Mouse (Mus musculus) lung, postnatal 36 days (tissue): ENCODE results near the gene Egln2.

Experiments used
- DNase-seq: peaks from one replicate; pipeline ENCODE4 v3.0.0; 2022; ENCODE audit warnings: mixed read lengths

Gene Egln2

DNA sequence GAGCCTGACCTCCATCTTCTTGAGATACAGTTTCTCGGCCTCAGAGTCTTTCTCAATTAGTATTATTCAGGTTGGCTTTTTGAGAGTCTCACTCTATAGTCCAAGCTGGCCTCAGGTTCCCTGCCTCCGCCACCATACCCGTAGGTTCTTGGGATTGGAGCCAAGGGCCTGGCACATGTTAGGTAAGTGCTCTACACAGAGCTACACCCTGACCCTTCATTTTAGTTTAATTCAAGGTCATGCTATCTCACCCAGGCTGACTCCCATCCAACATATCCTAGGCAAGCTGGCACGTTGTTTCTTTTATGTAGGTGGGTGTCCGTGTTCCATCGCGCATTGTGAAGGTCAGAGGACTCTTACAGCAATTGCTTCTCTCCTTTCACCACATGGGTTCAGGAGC is 8.3 kb upstream of the Egln2 start:
- no peak for DNase-seq

- no peak for DNase-seq
Observed at GRCm38 (mm10) chr7:27174496-27174895, 7.9 kb upstream of the Egln2 start.

DNA sequence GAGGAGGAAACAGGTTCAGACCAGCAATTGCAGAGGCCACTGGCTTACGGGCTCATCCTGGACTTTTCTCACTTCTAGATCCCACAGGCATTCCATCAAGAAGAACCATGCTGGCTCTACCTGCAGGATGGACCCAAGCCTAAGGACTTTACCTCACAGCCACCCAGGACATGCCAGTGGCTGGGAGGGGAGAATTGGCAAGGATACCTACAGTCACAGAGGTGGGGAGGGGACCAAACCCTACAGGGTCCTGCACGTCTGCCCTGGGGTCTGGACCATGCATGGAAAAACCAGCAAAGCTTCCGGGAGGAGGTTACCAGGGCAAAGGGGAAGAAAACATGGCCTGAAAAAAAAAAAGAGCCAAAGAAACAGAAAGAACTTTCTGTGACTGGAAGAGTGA is 4.4 kb upstream of the Egln2 start:
- DNase-seq, result no peak

DNA sequence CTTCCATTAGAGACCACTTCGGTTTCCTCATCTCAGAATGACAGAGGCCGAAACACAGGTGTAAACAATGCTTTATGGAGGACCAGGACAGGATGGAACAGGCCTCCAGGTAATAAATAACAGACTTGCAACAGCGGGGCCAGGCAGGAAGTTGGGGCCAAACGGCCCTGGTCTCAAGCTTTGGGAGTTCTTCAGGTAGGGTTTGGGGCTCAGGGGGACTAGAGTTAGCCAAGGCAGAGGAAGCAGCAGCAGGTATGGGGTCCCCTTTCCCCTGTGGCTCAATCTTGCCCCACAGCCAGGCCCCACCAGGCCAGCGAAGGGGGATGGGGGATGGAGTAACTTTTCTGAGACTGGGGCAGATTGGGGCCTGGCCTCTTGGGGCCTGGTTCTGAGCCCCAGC is 1.8 kb upstream of the Egln2 start:
- DNase-seq, result no peak

- no peak for DNase-seq
Observed at GRCm38 (mm10) chr7:27167475-27168094, 983 bp upstream of the Egln2 start.

- peak; percentile 91 for DNase-seq
Observed at GRCm38 (mm10) chr7:27166229-27166613, 381 bp downstream of the Egln2 start.

DNA sequence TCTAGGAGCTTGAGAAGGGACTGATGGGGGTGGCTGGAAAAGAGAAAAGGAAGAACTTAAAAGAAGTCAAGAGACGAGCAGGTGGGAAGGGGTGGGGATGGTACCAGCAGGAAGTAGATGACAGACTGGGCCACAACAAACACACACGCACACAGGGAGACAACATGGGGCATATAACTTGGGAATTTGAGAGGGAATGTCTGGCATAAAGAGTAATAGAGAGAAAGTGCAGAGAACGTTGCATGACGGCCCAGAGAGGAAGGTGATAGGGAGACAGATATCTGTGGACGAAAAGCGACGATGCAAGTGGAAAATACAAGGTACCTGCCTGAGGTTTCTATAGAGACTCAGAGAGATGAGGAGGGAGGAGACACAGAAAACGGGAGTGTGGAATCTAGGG is 906 bp downstream of the Egln2 start:
- no peak for DNase-seq

- no peak for DNase-seq
Observed at GRCm38 (mm10) chr7:27165007-27165655, 1.5 kb downstream of the Egln2 start.

DNA sequence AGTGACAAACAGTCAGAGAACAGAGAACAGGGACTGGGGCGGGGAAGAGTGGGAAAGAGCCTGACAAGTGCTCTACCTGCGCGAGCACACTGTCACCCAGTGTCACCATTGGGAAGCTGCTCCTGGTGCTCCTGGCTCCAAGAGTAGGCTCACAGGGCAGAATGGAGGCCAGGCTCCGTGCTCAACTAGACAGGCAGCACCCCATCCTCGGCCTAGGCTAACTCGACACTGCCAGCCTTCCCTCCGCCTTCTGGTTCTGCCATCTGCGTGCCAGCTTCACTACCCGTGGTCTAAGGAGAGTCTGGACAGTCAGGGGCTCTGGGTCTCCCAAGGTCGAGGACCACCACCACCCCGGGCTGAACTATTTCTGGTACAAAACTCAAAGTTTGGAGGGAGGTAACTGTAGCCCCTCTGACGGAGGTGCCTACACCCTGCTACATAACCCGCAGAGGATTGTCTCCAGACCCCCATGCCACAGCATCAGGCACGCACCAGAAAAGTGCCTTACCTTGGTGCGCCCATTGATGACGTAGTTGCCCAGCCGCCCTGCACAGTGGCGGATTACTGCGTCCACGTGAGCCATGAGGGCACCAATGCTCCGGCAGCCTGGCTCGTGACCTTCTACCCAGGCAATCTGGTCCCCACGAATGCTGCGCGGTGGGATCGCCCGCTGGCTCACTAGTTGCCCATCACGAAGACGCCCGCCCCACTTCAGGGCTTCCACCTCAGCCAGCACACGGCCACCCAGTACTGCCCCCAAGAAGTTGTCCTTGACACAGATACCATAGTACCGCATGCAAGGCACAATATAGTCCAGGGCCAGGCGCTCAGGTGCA is 2.3 kb downstream of the Egln2 start:
- no peak for DNase-seq

GRCm38 (mm10) chr7:27163450-27163805 is 3.2 kb downstream of the Egln2 start:
- DNase-seq, result no peak

DNA sequence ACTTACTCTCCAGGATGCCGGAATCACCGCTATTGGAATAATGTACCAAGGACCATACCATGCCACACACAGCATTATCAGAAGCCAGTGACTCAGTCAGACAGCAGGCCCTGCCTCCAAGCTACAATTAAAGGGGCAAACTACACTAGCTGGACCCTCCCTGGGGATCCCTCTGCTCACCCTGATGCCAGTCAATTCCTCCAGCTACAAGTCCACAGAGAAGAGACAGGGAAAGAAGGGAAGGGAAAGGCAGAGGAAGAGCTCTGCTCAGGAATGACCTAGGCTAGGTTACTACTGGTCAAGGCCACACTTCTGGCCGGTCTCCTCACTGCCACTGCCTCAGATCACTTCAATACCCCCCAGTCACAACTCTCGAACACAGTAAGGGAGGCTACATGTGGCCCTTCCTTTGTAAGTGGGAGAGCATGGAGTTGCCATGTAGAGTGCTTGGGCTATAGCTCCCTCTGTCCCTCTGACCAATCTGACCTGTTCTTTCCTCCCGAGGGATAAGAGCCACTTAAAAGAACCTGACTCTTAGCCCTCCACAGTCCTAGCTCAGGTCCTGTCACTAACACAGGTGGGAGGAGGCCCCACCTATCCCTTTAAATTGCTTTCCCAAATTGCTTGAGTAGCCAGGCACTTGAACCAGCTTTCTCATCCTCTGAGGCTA is 3.7 kb downstream of the Egln2 start:
- no peak for DNase-seq

DNA sequence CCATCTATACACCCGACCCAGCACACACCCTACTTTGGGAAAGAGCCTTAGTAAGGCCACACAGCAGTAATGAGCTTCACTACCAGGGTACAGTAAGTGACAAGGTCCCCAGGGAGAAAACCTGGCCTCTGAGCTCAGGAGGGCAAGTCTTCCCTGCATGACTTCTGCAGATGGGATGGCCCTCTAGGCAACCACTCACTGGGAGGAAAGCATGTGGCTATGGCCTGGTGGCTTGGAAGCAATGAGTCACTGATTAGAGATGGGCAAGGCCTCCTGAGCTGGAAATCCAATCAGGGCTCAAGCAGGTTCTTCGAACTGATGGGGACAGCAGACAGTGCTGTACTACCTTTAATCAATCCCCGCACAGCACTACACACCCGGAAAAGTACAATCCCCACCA is 4.9 kb downstream of the Egln2 start:
- DNase-seq, result no peak

- DNase-seq, result no peak
Observed at GRCm38 (mm10) chr7:27160921-27161320, 5.7 kb downstream of the Egln2 start.

GRCm38 (mm10) chr7:27159882-27160281 is 6.7 kb downstream of the Egln2 start:
- peak; percentile 96 for DNase-seq

DNA sequence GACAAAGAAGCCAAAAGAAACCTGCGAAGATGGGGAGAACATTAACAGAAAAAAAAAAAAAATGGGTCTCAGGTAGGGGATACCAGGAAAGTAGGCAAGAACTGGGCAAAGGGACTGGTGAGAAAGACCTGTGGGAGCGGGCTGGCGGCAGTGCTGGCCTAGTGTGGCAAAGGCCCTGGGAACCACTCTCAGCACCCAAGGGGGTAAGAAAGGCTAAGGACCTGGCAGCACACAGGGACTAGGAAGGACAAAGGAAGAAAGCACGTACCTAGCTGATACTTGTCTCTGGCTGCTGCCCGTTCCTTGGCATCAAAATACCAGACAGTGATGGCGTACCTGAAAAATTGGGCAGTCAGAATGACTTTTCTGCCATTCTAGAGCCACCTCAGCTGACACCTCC is 7.3 kb downstream of the Egln2 start:
- no peak for DNase-seq

GRCm38 (mm10) chr7:27158171-27158570 is 8.4 kb downstream of the Egln2 start:
- DNase-seq, result no peak

DNA sequence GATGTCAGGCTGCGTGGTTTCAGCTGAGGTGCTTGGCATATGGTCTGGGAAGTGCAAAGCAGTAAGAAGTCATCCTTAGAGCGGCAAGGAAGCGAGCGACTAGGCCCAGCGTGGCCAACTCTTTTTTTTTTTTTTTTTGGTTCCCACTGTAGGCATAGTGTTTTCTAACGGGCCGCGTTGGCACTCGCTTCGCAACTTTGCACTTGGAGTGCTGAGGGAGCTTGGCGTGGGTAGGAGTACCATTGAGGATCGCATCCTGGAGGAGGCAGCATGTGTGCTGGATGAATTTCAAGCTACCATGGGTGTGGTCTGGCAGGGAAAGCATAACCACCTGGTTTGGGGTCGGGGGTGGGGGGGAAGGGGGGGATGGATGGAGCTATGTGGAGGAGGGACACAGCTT is 10.6 kb downstream of the Egln2 start:
- DNase-seq, result no peak

DNA sequence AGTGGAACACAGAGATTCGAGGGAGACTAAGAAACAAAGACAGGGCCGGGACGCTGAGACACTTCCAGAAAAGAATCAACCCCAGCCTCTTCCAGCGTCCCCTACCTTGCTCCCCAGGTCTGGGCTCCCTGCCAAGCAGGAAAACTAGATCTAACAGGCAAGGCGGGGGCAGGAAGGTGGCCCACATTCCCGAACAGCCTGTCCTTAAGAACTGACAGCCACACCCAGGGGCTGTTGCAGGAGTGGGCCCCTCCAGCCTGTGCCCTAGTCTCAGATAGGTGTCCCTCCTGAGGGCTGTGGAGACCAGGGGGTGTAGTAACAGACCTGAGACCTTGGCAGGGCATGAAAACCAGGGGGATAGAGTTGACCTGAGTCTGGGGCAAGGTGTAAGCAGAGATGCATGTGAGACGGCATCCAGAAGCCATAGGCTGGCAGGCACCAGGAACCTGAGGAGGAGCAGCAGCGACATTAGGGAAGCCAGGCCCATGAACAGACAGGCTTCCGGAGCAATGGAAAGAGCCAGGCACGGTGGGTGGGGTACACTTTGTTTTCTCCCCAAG is 13.3 kb downstream of the Egln2 start, which contains the start of gene Cyp2t4:
Cyp2t4 (plus strand) TSS at position 510 of the 560 bp plus-strand sequence.
- peak; percentile 79 for DNase-seq

- no peak for DNase-seq
Observed at GRCm38 (mm10) chr7:27136410-27136996, 30.1 kb downstream of the Egln2 start.

DNA sequence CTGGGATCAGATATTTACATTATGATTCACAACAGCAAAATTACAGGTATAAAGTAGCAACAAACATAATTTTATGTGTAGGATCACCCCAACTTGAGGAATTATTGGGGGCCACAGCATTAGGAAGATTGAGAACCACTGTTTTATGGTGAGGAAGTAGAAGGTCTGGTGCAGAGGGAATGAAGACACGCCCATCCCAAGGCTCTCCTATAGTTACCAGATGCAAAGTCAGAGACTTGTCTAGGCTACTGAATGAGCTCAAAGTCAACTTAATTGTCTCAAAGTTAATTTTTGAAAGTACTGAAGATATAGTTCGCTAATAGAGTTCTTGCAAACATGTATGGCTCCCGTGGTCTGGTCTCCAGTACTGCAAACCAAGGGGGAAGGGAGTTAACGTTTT is 32.8 kb downstream of the Egln2 start:
- no peak for DNase-seq

DNA sequence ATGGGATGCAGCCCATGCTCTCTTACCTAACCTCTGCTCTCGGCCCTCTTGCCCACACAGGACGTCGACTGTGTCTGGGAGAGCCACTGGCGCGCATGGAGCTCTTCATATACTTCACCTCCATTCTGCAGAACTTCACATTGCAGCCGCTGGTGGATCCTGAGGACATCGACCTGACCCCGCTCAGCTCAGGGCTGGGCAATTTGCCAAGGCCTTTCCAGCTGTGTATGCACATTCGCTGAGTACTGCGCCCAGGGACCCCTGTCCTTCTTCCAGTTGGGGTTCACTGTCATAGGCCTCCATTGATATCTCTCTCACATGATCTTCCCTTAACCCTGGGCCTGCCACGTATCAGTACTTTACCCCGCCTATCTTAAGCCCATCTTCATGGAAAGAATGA is 33.4 kb downstream of the Egln2 start:
- no peak for DNase-seq

- DNase-seq, result peak; percentile 75
Observed at GRCm38 (mm10) chr7:27132588-27132987, 34.0 kb downstream of the Egln2 start.

DNA sequence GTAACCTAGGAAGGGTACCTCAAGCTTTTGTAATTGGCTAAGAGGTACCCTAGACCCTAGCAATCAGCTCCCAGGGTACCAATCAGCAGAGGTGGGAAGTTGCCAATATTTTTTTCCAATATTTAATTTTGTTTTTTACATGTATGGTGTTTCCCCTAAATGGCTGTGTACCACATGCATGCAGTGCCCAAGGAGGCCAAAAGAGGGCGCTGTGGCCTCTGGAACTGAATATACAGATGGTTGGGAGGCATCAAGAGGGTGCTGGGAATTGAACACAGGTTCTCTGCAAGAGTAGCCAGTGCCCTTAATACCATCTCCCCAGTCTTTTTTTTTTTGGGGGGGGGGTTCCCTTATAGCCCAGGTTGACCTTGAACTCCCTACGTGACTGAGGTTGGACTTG is 35.2 kb downstream of the Egln2 start:
- DNase-seq, result no peak
